ENCODE assay signal across 9 mouse cellular contexts in the genomic region with DNA sequence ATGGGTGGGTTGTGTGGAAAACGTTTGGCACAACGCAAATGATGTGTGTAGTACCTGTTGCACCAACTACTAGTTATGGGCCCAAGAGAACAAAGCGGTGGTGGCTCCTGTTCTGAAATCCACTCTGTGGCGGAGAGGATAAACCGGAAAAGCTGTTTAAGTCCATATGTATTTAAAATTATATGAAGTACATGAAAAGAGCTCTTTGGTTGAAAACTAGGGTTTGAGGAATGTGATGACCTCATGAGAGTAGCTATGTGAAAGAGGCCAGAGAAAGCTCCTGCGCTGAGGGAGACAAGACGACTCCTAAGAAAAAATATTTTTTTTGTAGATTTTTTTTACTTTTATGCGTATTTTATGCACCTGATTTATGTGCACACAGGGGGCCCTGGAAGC. TPM values are rescaled to one million over a fixed set of nuclear protein-coding genes. Genes with fewer than 3 reads are reported as not detected.
DNase-seq lines count a peak whose midpoint lies in the region; ATAC-seq and TF ChIP-seq lines count a peak whose summit lies in the region.
"Had no signal": no experiment of that assay in that cellular context is flagged by ENCODE, and none has a peak within 500 bp of the region (broad histone marks: within the 10 kb centered on the region; RNA-seq: fewer than 3 reads in every experiment).

No protein-coding gene starts in this region.

- 38% methylated on average over 8 of the region's 8 CpGs for WGBS in heart, embryonic 15.5 days
- WGBS in forebrain, embryonic 16.5 days = 46% methylated on average over 8 of the region's 8 CpGs
- 52% methylated on average over 8 of the region's 8 CpGs for WGBS in liver, postnatal 0 days (ENCODE audit: insufficient replicate concordance)

- in situ Hi-C loops in ES-E14 (cut with MboI; ENCODE audit: low sequenced_read_pairs in 2 of 2, unreplicated experiment in 2 of 2) = no loop called here

- ATAC-seq in heart, embryonic 15.5 days (replicated peaks; ENCODE audit: insufficient number of reproducible peaks, insufficient read depth, low FRiP score, low read depth) = no peak
- no peak for ATAC-seq in forebrain, embryonic 16.5 days
- ATAC-seq in liver, postnatal 0 days = no peak

- no peak for TF ChIP-seq EP300 in liver, postnatal 0 days (IDR thresholded peaks at IDR 0.05; ENCODE audit: low read depth)

- TF ChIP-seq CTCF in liver, postnatal 0 days (IDR thresholded peaks at IDR 0.05; ENCODE audit: low read depth) = no peak

- no peak for DNase-seq in heart, postnatal 25 days (ENCODE audit: low spot score)
- no peak for DNase-seq in ES-E14 (ENCODE audit: low read depth, low spot score)
- DNase-seq in liver, postnatal 0 days = no peak
- DNase-seq in cerebellum, postnatal 10 days = no peak
- DNase-seq in embryo, embryonic 11 days = no peak
- DNase-seq in kidney, postnatal 4 days = no peak

- H3K4me2 ChIP-seq in heart, embryonic 15.5 days = peak overlapping the region; percentile 91
- H3K4me2 ChIP-seq in forebrain, embryonic 16.5 days (ENCODE audit: low read length) = peak overlapping the region; percentile 53
- peak overlapping the region; percentile 100 for H3K4me2 ChIP-seq in liver, postnatal 0 days (ENCODE audit: low read depth, low read length)

- 0 out of 2 replicates have a peak overlapping the region, but pooled peaks have one; percentile 31 for H3K9ac ChIP-seq in heart, embryonic 15.5 days
- peak overlapping the region; percentile 56 for H3K9ac ChIP-seq in ES-E14 (ENCODE audit: insufficient read depth, low read depth, low read length, poor library complexity, severe bottlenecking)
- H3K9ac ChIP-seq in forebrain, embryonic 16.5 days (replicated peaks; ENCODE audit: low read depth, low read length) = peak overlapping the region; percentile 96; the same call in 1 of the 2 replicates
- H3K9ac ChIP-seq in liver, postnatal 0 days (replicated peaks) = no peak overlapping the region; the same call in 1 of the 2 replicates

- no peaks in the 10 kb centered on the region for H3K27me3 ChIP-seq in heart, embryonic 15.5 days
- no peaks in the 10 kb centered on the region for H3K27me3 ChIP-seq in forebrain, embryonic 16.5 days (replicated peaks; ENCODE audit: control insufficient read depth, insufficient read depth, low read length)
- H3K27me3 ChIP-seq in liver, postnatal 0 days (ENCODE audit: insufficient read depth, low read length) = no peaks in the 10 kb centered on the region
- H3K27me3 ChIP-seq: Patski had no signal

- peaks cover 22% of the 10 kb centered on the region for H3K4me1 ChIP-seq in heart, embryonic 15.5 days (replicated peaks)
- peaks cover 0 to 9% of the 10 kb centered on the region in 2 experiments; a peak in 1 of 4 replicates for H3K4me1 ChIP-seq in ES-E14 (ENCODE audit: control insufficient read depth in 2 of 2, insufficient read depth in 2 of 2, low read length in 2 of 2, poor library complexity in 1 of 2)
- H3K4me1 ChIP-seq in forebrain, embryonic 16.5 days (replicated peaks; ENCODE audit: control insufficient read depth, insufficient read depth, low read length) = peaks cover 14% of the 10 kb centered on the region
- H3K4me1 ChIP-seq in liver, postnatal 0 days (ENCODE audit: insufficient read depth) = peaks cover 15% of the 10 kb centered on the region; the same call in 1 of the 2 replicates

- H3K9me3 ChIP-seq in heart, embryonic 15.5 days (replicated peaks) = no peaks in the 10 kb centered on the region
- H3K9me3 ChIP-seq in ES-E14 (ENCODE audit: control insufficient read depth, insufficient read depth, low read depth, low read length) = no peaks in the 10 kb centered on the region
- H3K9me3 ChIP-seq in forebrain, embryonic 16.5 days (ENCODE audit: control insufficient read depth, low read length) = no peaks in the 10 kb centered on the region
- H3K9me3 ChIP-seq in liver, postnatal 0 days (ENCODE audit: low read length) = no peaks in the 10 kb centered on the region

- H3K36me3 ChIP-seq in heart, embryonic 15.5 days = no peaks in the 10 kb centered on the region
- no peaks in the 10 kb centered on the region for H3K36me3 ChIP-seq in ES-E14 (ENCODE audit: control insufficient read depth, insufficient read depth, low read length, poor library complexity, severe bottlenecking)
- no peaks in the 10 kb centered on the region for H3K36me3 ChIP-seq in forebrain, embryonic 16.5 days (ENCODE audit: control insufficient read depth, insufficient read depth)
- H3K36me3 ChIP-seq in liver, postnatal 0 days (replicated peaks; ENCODE audit: insufficient read depth, low read length) = no peaks in the 10 kb centered on the region

- H3K4me3 ChIP-seq in heart, embryonic 15.5 days = peak overlapping the region; percentile 98
- peak overlapping the region; percentile 55 to 92 for H3K4me3 ChIP-seq in ES-E14 (ENCODE audit: insufficient read depth in 1 of 2, low read depth in 1 of 2, low read length in 2 of 2, poor library complexity in 1 of 2, severe bottlenecking in 1 of 2)
- H3K4me3 ChIP-seq in forebrain, embryonic 16.5 days (replicated peaks; ENCODE audit: low read length) = peak overlapping the region; percentile 80
- peak overlapping the region; percentile 95 for H3K4me3 ChIP-seq in liver, postnatal 0 days (ENCODE audit: low read depth, low read length)

- intact Hi-C loops in heart, postnatal 25 days (cut with DNase I) = loop anchor here (5.0 to 10.0 kb wide), 3 partner anchors 68 to 320 kb away; partner anchors contain the start of genes Polr1e and Slc25a51

- peak overlapping the region; percentile 80 for H3K27ac ChIP-seq in heart, embryonic 15.5 days
- H3K27ac ChIP-seq in ES-E14 (ENCODE audit: insufficient read depth, low read depth, low read length, poor library complexity, severe bottlenecking) = no peak overlapping the region
- H3K27ac ChIP-seq in forebrain, embryonic 16.5 days (ENCODE audit: low read length) = no peak overlapping the region
- H3K27ac ChIP-seq in liver, postnatal 0 days (ENCODE audit: low read depth) = no peak overlapping the region

TF ChIP-seq in ES-E14, 5 proteins besides CTCF, POLR2A, EP300 and RAD21:
- no peak for TF ChIP-seq CHD2 (IDR thresholded peaks at IDR 0.05; ENCODE audit: low read depth, low read length)
- TF ChIP-seq MAFK (IDR thresholded peaks at IDR 0.05; ENCODE audit: insufficient read depth, low read depth, low read length) = no peak
- no peak for TF ChIP-seq ZC3H11A (IDR thresholded peaks at IDR 0.05; ENCODE audit: borderline replicate concordance, low read depth, low read length)

RNA-seq across cellular contexts. Expression of gene Fbxo10, which starts 0.5 kb away (rescaled TPM):
- 18.1 and 23.2 TPM in 2 replicates for polyA plus RNA-seq in heart, embryonic 15.5 days (2015; fragmentation: Nextera tagmentation; extraction: Ambion mirVana)
- 10 to 100 TPM; 11.1 to 12.8 TPM for total RNA-seq in heart, postnatal 25 days (2021)
- total RNA-seq in ES-E14 (2012; rRNA removed) = 3.3 and 4.2 TPM in 2 replicates
- 27.3 and 28.1 TPM in 2 replicates for polyA plus RNA-seq in forebrain, embryonic 16.5 days (2015; fragmentation: Nextera tagmentation; extraction: Ambion mirVana)
- 1.5 and 2.0 TPM in 2 replicates for polyA plus RNA-seq in liver, postnatal 0 days (2015; fragmentation: Nextera tagmentation; extraction: Ambion mirVana)

RNA-seq across cellular contexts. Expression of gene Tomm5, which starts 23.0 kb away (rescaled TPM):
- polyA plus RNA-seq in heart, embryonic 15.5 days (2015; fragmentation: Nextera tagmentation; extraction: Ambion mirVana) = 210 and 237 TPM in 2 replicates
- total RNA-seq in heart, postnatal 25 days (2021) = 100 to 1,000 TPM; 212 to 250 TPM
- 237 and 275 TPM in 2 replicates for total RNA-seq in ES-E14 (2012; rRNA removed)
- polyA plus RNA-seq in forebrain, embryonic 16.5 days (2015; fragmentation: Nextera tagmentation; extraction: Ambion mirVana) = 131 and 139 TPM in 2 replicates
- polyA plus RNA-seq in liver, postnatal 0 days (2015; fragmentation: Nextera tagmentation; extraction: Ambion mirVana) = 144 and 147 TPM in 2 replicates
